Mouse (Mus musculus) heart, embryonic 16.5 days (tissue): ENCODE results near the gene Smim13. TPM values are rescaled to one million over a fixed set of nuclear protein-coding genes. Genes with fewer than 3 reads are reported as not detected.

Experiments used
- ATAC-seq: fragments of 200-750 bp; cut with Nextera tagmentation; replicated peaks from 2 replicates; pipeline ENCODE4 v1.8.0; 2017; ENCODE audit warnings: moderate number of reproducible peaks; ENCODE audit not compliant: insufficient read depth, low FRiP score; ENCODE audit errors: extremely low read depth
- H3K27ac ChIP-seq: fragments of 300-500 bp; sonication (generic); 2 replicates; pipeline ENCODE4 v1.5.1; 2014; ENCODE audit warnings: mild to moderate bottlenecking, low read length, control low read depth, moderate library complexity
- H3K27me3 ChIP-seq: fragments of 300-500 bp; sonication (generic); 2 replicates; pipeline ENCODE4 v1.6.1; 2014; ENCODE audit warnings: low read length, mixed read lengths; ENCODE audit not compliant: control insufficient read depth, insufficient read depth
- H3K36me3 ChIP-seq: fragments of 300-500 bp; sonication (generic); 2 replicates; pipeline ENCODE4 v1.6.1; 2014; ENCODE audit not compliant: control insufficient read depth, insufficient read depth
- H3K4me1 ChIP-seq: fragments of 300-500 bp; sonication (generic); 2 replicates; pipeline ENCODE4 v1.6.1; 2014; ENCODE audit warnings: low read length, mixed read lengths; ENCODE audit not compliant: control insufficient read depth, insufficient read depth
- H3K4me2 ChIP-seq: fragments of 300-500 bp; sonication (generic); 2 replicates; pipeline ENCODE4 v1.6.1; 2014; ENCODE audit warnings: low read depth, mild to moderate bottlenecking, control low read depth, low read length
- H3K4me3 ChIP-seq: fragments of 300-500 bp; sonication (generic); 2 replicates; pipeline ENCODE4 v1.5.1; 2014; ENCODE audit warnings: mild to moderate bottlenecking, control low read depth, low read length
- H3K9ac ChIP-seq: fragments of 300-500 bp; sonication (generic); 2 replicates; pipeline ENCODE4 v1.6.1; 2014; ENCODE audit warnings: low read length, control low read depth
- H3K9me3 ChIP-seq: fragments of 300-500 bp; sonication (generic); replicated peaks from 2 replicates; pipeline ENCODE4 v1.6.1; 2016; ENCODE audit warnings: low read length; ENCODE audit not compliant: control insufficient read depth
- WGBS: fragments of 180-500 bp; shearing (Covaris S2); extraction: QIAGEN DNeasy Blood & Tissue Kit; methylation state at CpG from one replicate; pipeline ENCODE4 v1.1.7; 2014; 5-methylcytosine and 5-hydroxymethylcytosine counted together
- polyA plus RNA-seq: library from polyadenylated mRNA; unstranded; fragments of >200 nt; fragmentation: Nextera tagmentation; extraction: Ambion mirVana; gene quantifications from 2 replicates; pipeline ENCODE4 v1.2.1, GENCODE M21; 2015

Smim13 gene
- polyA plus RNA-seq, 1 experiment from 2014 or later, result 10.4 TPM

DNA sequence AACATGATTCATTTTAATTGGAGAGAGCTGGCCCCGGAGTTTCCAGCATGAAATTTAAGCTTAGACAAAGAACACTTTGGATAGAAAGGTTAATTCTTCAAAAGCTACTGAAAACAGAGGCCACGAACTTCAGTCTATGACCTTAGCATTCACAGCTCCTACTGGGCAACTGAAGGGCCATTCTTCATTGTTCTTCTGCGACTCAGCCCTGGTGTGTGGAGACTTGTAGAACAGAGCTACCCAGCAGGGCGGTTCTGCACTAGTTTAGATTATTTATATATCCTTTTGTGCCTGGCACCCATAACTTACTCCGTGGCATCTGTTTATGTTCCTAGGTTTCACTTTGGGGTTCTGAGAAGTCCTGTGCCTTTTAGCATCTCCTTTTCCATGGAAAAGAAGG is 44.0 kb downstream of the Smim13 start:
- Histone ChIP-seq H3K4me2 (no peak overlapping the region), H3K27ac (no peak overlapping the region), H3K4me1 (no peaks in the 10 kb centered on the region), H3K27me3 (no peaks in the 10 kb centered on the region), H3K9me3 (peaks cover 3% of the 10 kb centered on the region; the same call in 1 of the 2 replicates), H3K36me3 (no peaks in the 10 kb centered on the region), H3K9ac (no peak overlapping the region), H3K4me3 (no peak overlapping the region)
- WGBS, result 72% methylated on average over 5 of the region's 5 CpGs
- ATAC-seq, result no peak

DNA sequence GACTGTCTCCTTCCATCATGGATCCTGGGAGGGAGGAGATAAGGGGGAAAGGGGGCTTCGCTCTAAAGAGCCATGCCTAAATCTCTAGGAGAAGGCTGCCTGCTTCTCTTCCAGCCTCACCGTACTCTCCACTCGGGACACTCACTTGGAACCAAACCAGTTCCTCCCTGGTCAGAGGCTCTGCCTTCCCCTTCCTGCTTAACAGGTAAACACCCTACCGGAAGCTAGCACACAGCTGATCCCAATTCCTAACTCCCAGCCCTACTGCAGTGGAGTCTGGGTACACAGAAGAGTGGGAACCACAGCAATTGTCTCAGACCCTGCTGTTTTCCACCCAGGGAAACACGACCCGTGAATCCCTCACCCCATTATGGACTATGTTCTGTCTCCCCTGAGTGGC is 46.2 kb downstream of the Smim13 start:
- Histone ChIP-seq H3K4me3 (no peak overlapping the region), H3K9me3 (peaks cover 3% of the 10 kb centered on the region; the same call in 1 of the 2 replicates), H3K36me3 (no peaks in the 10 kb centered on the region), H3K27me3 (0 out of 2 replicates have a peak, but pooled peaks cover 3% of the 10 kb centered on the region), H3K4me2 (no peak overlapping the region), H3K9ac (no peak overlapping the region), H3K27ac (no peak overlapping the region), H3K4me1 (no peaks in the 10 kb centered on the region)
- 58% methylated on average over 6 of the region's 6 CpGs for WGBS
- no peak for ATAC-seq

DNA sequence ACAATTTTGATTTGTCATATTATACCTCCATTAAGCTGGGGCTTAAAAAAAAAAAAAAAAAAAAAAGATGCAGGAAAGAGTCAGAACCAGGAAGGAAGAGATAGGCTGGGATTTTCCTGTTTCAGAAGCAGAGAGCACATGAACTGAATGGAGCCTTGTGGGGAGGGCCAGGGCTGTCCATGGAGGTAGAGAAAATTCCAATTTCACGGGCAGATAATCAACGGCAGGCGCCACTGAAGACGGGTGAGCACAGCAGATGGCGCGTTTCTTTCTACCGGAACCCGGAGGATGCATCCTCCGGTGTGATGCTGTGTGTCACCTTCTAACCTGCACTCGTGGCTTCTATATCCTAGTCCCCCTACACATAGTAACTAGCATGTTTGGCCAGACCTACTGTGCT is 46.8 kb downstream of the Smim13 start:
- H3K27ac ChIP-seq, result no peak overlapping the region
- WGBS, result 71% methylated on average over 10 of the region's 10 CpGs
- peaks cover 2% of the 10 kb centered on the region; the same call in 1 of the 2 replicates for H3K9me3 ChIP-seq
- H3K36me3 ChIP-seq, result no peaks in the 10 kb centered on the region
- no peak overlapping the region for H3K9ac ChIP-seq
- H3K4me2 ChIP-seq, result no peak overlapping the region
- H3K4me1 ChIP-seq, result no peaks in the 10 kb centered on the region
- no peak for ATAC-seq
- peaks cover 7% of the 10 kb centered on the region; the same call in 1 of the 2 replicates for H3K27me3 ChIP-seq
- no peak overlapping the region for H3K4me3 ChIP-seq

DNA sequence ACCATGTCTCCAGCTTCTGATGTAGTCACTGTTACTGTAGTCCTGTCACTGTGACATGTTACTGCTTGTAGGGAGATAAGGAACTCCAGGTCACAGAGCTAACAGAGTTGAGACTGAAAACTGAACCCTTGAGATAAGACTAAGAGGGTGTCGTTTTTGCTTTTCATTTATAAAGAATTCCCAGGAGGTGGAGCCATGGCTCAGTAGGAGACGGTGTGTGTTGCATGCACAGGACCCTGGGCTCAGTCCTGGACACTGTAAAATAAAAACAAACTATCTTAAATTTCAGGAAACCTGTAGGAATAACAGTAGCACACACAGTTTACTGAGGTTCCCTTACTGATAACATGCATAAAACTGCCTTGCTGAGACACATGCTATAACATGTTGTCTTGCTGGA is 48.9 kb downstream of the Smim13 start:
- no peak overlapping the region for H3K9ac ChIP-seq
- no peaks in the 10 kb centered on the region for H3K36me3 ChIP-seq
- H3K4me3 ChIP-seq, result no peak overlapping the region
- no peaks in the 10 kb centered on the region for H3K4me1 ChIP-seq
- no peaks in the 10 kb centered on the region for H3K9me3 ChIP-seq
- WGBS, result 3% methylated on average over 2 of the region's 2 CpGs
- no peak overlapping the region for H3K4me2 ChIP-seq
- peaks cover 8% of the 10 kb centered on the region; the same call in 1 of the 2 replicates for H3K27me3 ChIP-seq
- H3K27ac ChIP-seq, result no peak overlapping the region
- ATAC-seq, result no peak

DNA sequence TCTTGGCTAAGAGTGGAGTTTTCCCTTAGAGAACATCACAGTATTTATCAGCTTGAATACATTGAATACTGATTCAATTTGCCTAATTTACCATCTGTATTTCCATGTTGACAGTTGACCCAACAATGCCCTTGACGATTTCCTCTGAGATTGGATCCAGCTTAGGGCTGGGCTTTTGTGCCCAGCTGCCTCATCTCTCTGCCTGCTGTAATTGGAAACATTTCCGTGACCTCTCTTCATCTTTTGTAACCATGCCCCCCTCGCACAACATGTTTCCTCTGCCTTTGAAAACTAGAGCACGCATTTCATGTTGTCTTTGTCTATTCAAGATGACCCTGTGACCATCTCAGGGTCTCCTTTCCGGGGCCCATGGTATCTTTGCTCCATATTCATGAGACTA is 49.4 kb downstream of the Smim13 start:
- no peak overlapping the region for H3K4me3 ChIP-seq
- H3K4me2 ChIP-seq, result no peak overlapping the region
- no peaks in the 10 kb centered on the region for H3K36me3 ChIP-seq
- no peaks in the 10 kb centered on the region for H3K9me3 ChIP-seq
- no peaks in the 10 kb centered on the region for H3K4me1 ChIP-seq
- 55% methylated on average over 5 of the region's 5 CpGs for WGBS
- no peak for ATAC-seq
- H3K9ac ChIP-seq, result no peak overlapping the region
- H3K27me3 ChIP-seq, result peaks cover 8% of the 10 kb centered on the region; the same call in 1 of the 2 replicates
- H3K27ac ChIP-seq, result no peak overlapping the region

DNA sequence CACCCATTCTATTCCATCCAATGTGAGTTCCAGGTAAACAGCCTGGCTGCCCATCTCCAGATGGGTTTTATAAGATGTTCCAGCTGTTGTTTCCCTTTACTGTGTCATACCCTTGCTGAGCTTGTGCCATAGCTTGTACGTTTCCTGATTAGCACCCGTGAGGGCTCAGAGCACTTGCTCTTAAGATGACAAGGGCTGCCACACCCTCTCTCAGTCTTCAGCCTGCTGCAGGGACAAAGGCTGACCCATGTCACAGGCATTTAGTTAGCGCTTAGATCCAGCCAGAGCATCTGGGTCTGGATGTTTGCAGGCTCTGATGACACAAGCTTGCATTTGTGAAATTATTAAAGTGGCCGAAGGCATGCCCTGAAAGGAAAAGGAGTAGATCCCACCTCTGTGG is 50.4 kb downstream of the Smim13 start:
- WGBS, result 36% methylated on average over 4 of the region's 4 CpGs
- Histone ChIP-seq H3K27me3 (peaks cover 8% of the 10 kb centered on the region; the same call in 1 of the 2 replicates), H3K4me1 (no peaks in the 10 kb centered on the region), H3K9ac (no peak overlapping the region), H3K9me3 (no peaks in the 10 kb centered on the region), H3K4me3 (no peak overlapping the region), H3K4me2 (no peak overlapping the region), H3K36me3 (no peaks in the 10 kb centered on the region), H3K27ac (no peak overlapping the region)
- ATAC-seq, result no peak

DNA sequence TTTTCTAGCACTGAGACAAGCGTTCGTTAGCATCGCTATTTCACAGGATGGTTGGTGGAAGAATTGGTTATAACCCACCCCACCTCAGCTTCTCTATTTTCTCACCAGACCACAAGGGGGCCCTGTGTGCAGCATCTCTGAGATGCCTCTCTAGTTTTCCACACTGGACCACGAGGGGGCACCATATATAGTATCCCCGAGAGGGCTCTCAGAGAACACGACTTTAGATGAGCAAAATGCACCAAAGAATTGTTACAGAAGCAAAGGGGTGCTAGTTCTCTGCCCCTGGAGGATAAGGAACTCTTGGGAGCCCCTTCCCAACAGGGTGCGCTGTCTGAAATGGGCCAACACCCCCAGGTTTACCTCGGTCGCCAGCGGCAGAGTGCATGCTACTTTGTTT is 53.1 kb downstream of the Smim13 start:
- Histone ChIP-seq H3K9ac (no peak overlapping the region), H3K4me2 (no peak overlapping the region), H3K9me3 (no peaks in the 10 kb centered on the region), H3K27me3 (peaks cover 8% of the 10 kb centered on the region; the same call in 1 of the 2 replicates), H3K4me3 (no peak overlapping the region), H3K36me3 (no peaks in the 10 kb centered on the region), H3K4me1 (no peaks in the 10 kb centered on the region), H3K27ac (no peak overlapping the region)
- ATAC-seq, result no peak
- WGBS, result 59% methylated on average over 10 of the region's 10 CpGs

DNA sequence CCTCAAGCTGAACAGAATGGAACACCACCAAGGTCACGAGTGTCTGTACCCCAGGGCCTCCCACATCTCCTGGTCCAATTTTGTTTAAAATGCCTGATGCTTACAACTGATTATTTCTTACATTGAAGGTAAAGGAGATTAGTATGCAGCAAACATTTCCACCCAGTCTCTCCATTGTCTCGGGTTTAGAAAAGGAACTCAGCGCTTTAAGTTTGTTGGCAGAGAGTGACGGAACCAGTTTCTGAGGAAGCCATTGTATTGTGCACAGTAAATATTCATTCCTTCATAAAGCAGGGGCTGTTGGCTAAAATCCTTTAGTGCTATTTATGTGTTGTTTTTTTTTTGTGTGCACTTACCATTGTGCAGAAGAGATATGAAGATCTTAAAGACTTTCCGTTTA is 71.1 kb downstream of the Smim13 start:
- no peak for ATAC-seq
- Histone ChIP-seq H3K9me3 (no peaks in the 10 kb centered on the region), H3K9ac (no peak overlapping the region), H3K27me3 (no peaks in the 10 kb centered on the region), H3K4me2 (no peak overlapping the region), H3K27ac (peak overlapping the region; percentile 37; the same call in 1 of the 2 replicates), H3K4me3 (no peak overlapping the region), H3K4me1 (no peaks in the 10 kb centered on the region), H3K36me3 (peaks cover 25% of the 10 kb centered on the region)
- WGBS, result 76% methylated on average over 5 of the region's 5 CpGs

DNA sequence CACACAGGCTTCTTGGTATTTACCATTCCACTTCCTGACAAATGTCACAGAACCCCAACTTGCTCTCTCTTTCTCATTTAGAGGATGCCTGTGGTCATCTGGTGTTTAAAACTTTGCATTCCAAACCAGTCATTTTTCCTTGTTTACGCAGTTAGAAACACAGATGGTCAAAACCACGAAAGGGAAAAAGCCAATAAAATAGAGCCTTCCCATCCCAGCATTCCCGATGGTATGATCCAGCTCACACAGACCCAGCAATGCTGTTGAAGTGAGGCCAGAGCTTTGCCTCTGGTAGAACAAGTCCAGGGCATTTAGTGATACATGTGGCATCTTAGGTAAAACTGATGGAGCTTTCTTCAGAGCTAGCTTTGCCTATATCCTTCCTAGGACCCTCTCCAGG is 71.8 kb downstream of the Smim13 start:
- Histone ChIP-seq H3K4me1 (no peaks in the 10 kb centered on the region), H3K9ac (no peak overlapping the region), H3K4me2 (no peak overlapping the region), H3K27ac (no peak overlapping the region), H3K9me3 (no peaks in the 10 kb centered on the region), H3K4me3 (no peak overlapping the region), H3K27me3 (no peaks in the 10 kb centered on the region), H3K36me3 (peaks cover 18% of the 10 kb centered on the region)
- WGBS, result 82% methylated on average over 3 of the region's 3 CpGs
- ATAC-seq, result no peak
